Mouse (Mus musculus): ENCODE results near the gene Scn10a. TPM values are rescaled to one million over a fixed set of nuclear protein-coding genes. Genes with fewer than 3 reads are reported as not detected.
A peak's percentile ranks its signal among the peaks of the same experiment; 100 is the strongest.

Scn10a gene
- total RNA-seq, 2 experiments from 2014 or later = 0.14 to 0.20 TPM

- Histone ChIP-seq H3K27ac (no peak overlapping the region), H3K4me3 (no peak overlapping the region)
- no peak for TF ChIP-seq CTCF (IDR thresholded peaks at IDR 0.05)
- DNase-seq (ENCODE audit: extremely low spot score in 1 of 2, low spot score in 2 of 2) = no peak
- intact Hi-C loops (cut with DNase I) = loop anchor here (5.0 kb wide), 1 partner anchor 46 kb away; no protein-coding TSS in a partner anchor
These were observed 12.4 kb downstream of the Scn10a start for GRCm38 (mm10) chr9:119706700-119707099.

- TF ChIP-seq CTCF (IDR thresholded peaks at IDR 0.05) = no peak
- intact Hi-C loops (cut with DNase I) = no loop called here
- no peak for DNase-seq (ENCODE audit: extremely low spot score in 1 of 2, low spot score in 2 of 2)
- Histone ChIP-seq H3K27ac (no peak overlapping the region), H3K4me3 (no peak overlapping the region)
These were observed 27.6 kb downstream of the Scn10a start for GRCm38 (mm10) chr9:119691505-119691904.

- no peak for DNase-seq (ENCODE audit: extremely low spot score in 1 of 2, low spot score in 2 of 2)
- TF ChIP-seq CTCF (IDR thresholded peaks at IDR 0.05) = no peak
- intact Hi-C loops (cut with DNase I) = no loop called here
- no peak overlapping the region for H3K27ac ChIP-seq
- no peak overlapping the region for H3K4me3 ChIP-seq
These were observed 28.1 kb downstream of the Scn10a start for GRCm38 (mm10) chr9:119691001-119691400.

GRCm38 (mm10) chr9:119687893-119688292 lies 31.2 kb downstream of the Scn10a start:
- no peak for TF ChIP-seq CTCF (IDR thresholded peaks at IDR 0.05)
- DNase-seq (ENCODE audit: extremely low spot score in 1 of 2, low spot score in 2 of 2) = no peak
- intact Hi-C loops (cut with DNase I) = no loop called here

GRCm38 (mm10) chr9:119686187-119686586 lies 32.9 kb downstream of the Scn10a start:
- TF ChIP-seq CTCF (IDR thresholded peaks at IDR 0.05) = peak; percentile 27
- intact Hi-C loops (cut with DNase I) = no loop called here
- no peak for DNase-seq (ENCODE audit: extremely low spot score in 1 of 2, low spot score in 2 of 2)
- Histone ChIP-seq H3K4me3 (no peak overlapping the region), H3K27ac (no peak overlapping the region)

More at GRCm38 (mm10) chr9:119687893-119688292, 31.2 kb downstream of the Scn10a start:
- Histone ChIP-seq H3K4me3 (no peak overlapping the region), H3K27ac (no peak overlapping the region)

- intact Hi-C loops (cut with DNase I) = no loop called here
- TF ChIP-seq CTCF (IDR thresholded peaks at IDR 0.05) = no peak
- Histone ChIP-seq H3K4me3 (no peak overlapping the region), H3K27ac (no peak overlapping the region)
- DNase-seq (ENCODE audit: extremely low spot score in 1 of 2, low spot score in 2 of 2) = no peak
These were observed 38.2 kb downstream of the Scn10a start for GRCm38 (mm10) chr9:119680896-119681295.

GRCm38 (mm10) chr9:119664109-119664508 lies 55.0 kb downstream of the Scn10a start:
- no peak overlapping the region for H3K27ac ChIP-seq
- no peak overlapping the region for H3K4me3 ChIP-seq
- no peak for TF ChIP-seq CTCF (IDR thresholded peaks at IDR 0.05)
- no peak for DNase-seq (ENCODE audit: extremely low spot score in 1 of 2, low spot score in 2 of 2)
- intact Hi-C loops (cut with DNase I) = no loop called here

GRCm38 (mm10) chr9:119656111-119656510 lies 63.0 kb downstream of the Scn10a start:
- intact Hi-C loops (cut with DNase I) = no loop called here
- TF ChIP-seq CTCF (IDR thresholded peaks at IDR 0.05) = no peak
- Histone ChIP-seq H3K4me3 (no peak overlapping the region), H3K27ac (no peak overlapping the region)
- DNase-seq (ENCODE audit: extremely low spot score in 1 of 2, low spot score in 2 of 2) = no peak

GRCm38 (mm10) chr9:119653758-119654157 lies 65.4 kb downstream of the Scn10a start:
- no peak for TF ChIP-seq CTCF (IDR thresholded peaks at IDR 0.05)
- intact Hi-C loops (cut with DNase I) = no loop called here
- no peak overlapping the region for H3K4me3 ChIP-seq
- no peak overlapping the region for H3K27ac ChIP-seq
- no peak for DNase-seq (ENCODE audit: extremely low spot score in 1 of 2, low spot score in 2 of 2)

- no peak overlapping the region for H3K4me3 ChIP-seq
These were observed 72.1 kb downstream of the Scn10a start for GRCm38 (mm10) chr9:119646942-119647547.

GRCm38 (mm10) chr9:119641985-119642384 lies 77.1 kb downstream of the Scn10a start:
- H3K4me3 ChIP-seq = no peak overlapping the region
- DNase-seq (ENCODE audit: extremely low spot score in 1 of 2, low spot score in 2 of 2) = no peak
- H3K27ac ChIP-seq = no peak overlapping the region
- intact Hi-C loops (cut with DNase I) = loop anchor here (10.0 kb wide), 1 partner anchor 243 kb away; no protein-coding TSS in a partner anchor
- no peak for TF ChIP-seq CTCF (IDR thresholded peaks at IDR 0.05)

More at GRCm38 (mm10) chr9:119646942-119647547, 72.1 kb downstream of the Scn10a start:
- peak; percentile 56 to 71 for DNase-seq (ENCODE audit: extremely low spot score in 1 of 2, low spot score in 2 of 2)
- no peak overlapping the region for H3K27ac ChIP-seq
- intact Hi-C loops (cut with DNase I) = loop anchor here (1.0 to 10.0 kb wide), 3 partner anchors 104 to 238 kb away; no protein-coding TSS in a partner anchor
- peak; percentile 72 for TF ChIP-seq CTCF (IDR thresholded peaks at IDR 0.05)

- H3K27ac ChIP-seq = no peak overlapping the region
- intact Hi-C loops (cut with DNase I) = no loop called here
- no peak for DNase-seq (ENCODE audit: extremely low spot score in 1 of 2, low spot score in 2 of 2)
- H3K4me3 ChIP-seq = no peak overlapping the region
- no peak for TF ChIP-seq CTCF (IDR thresholded peaks at IDR 0.05)
These were observed 84.8 kb downstream of the Scn10a start for GRCm38 (mm10) chr9:119634216-119634843.
